Mouse (Mus musculus) heart, adult 2 months (tissue): ENCODE data around the gene Tspan1.

Source experiments
- CTCF ChIP-seq: fragments of 200-600 bp; IDR thresholded peaks from 2 replicates; pipeline ENCODE4 v1.8.1; 2022; ENCODE audit warnings: antibody characterized with exemption, mild to moderate bottlenecking, moderate library complexity
- EP300 ChIP-seq: fragments of 200-500 bp; IDR thresholded peaks from 2 replicates; pipeline ENCODE4 v1.6.1; 2011; ENCODE audit warnings: low read depth, low read length, control low read depth; ENCODE audit not compliant: insufficient read depth
- POLR2A ChIP-seq: fragments of 200-500 bp; IDR thresholded peaks from 2 replicates; pipeline ENCODE4 v1.6.1; 2011; ENCODE audit warnings: mild to moderate bottlenecking, low read depth, low read length, control low read depth; ENCODE audit not compliant: insufficient read depth

DNA sequence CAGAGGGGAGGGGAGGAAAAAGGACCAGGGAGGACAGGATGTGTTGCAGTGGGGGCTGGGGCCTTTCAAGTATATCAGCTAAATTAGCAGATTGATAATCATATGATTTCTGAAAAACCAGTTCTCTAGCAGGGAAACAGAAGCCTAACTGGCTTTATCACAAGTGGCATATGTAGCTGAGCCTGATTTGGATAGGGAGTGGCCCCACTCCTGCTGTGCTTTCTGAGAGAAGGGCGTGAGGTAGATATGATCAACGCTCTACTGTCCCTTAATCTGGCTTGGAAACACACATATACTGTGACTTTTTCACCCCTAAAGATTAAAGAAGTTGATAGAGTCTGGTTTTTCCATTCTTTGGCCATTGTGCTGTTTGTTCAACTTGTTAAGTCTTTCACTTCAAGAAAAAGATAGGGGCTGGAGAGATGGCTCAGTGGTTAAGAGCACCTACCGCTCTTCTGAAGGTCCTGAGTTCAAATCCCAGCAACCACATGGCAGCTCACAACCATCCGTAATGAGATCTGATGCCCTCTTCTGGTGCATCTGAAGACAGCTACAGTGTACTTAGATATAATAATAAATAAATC is 41.5 kb downstream of the Tspan1 start:
- TF ChIP-seq CTCF (no peak), POLR2A (no peak), EP300 (no peak)
